Mouse (Mus musculus) mouse embryonic stem cell (cell line): ENCODE results near the gene Msmp.
"Not testable (repeated sequence)": the region's sequence is repeated elsewhere in the genome, so short reads cannot be mapped to it uniquely, and the experiment has no call there.

Source experiments
- in situ Hi-C, 2 experiments: fragments of 300-500 bp; cut with MboI; formaldehyde crosslinking; loops; 1 replicate in 1 of 2; 3 replicates in 1 of 2; pipeline ENCODE4 v1.14.3; 2019 to 2020; ENCODE audit warnings: low sequenced_read_pairs in 2 of 2, low pct_unique_long_range_greater_than_20kb in 1 of 2, mixed read lengths in 1 of 2; ENCODE audit not compliant: unreplicated experiment in 1 of 2

Msmp gene

DNA sequence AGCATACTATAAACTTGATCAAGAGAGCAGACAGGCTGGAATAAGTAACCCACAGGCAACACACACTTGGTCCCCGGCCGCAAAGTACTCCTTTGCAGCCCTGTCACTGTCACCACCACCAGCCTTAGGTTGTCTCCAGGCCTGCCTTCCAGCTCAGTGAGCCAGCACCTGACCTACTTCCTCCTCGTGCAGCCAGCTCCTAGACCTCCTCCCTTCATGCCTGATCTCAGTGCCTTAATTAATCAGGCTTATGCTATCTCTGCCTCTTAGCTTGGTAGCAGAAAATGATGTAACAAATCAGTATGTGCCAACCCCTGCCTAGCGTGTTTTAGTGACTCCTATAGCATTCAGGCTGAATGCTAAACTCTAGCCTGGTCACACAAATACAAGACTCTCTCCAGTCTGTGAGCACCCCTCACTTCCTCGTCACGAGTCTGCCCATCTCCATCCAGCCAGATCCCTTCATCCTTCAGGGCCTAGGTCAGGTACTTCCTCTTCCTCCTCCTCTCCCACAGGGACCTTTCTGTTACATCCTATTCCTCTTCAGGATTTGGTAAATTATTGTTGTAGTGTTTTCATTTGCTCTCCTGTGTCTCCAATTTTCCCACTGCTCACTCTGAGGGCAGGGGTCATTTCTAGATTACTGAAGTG lies 12.8 kb downstream of the Msmp start:
- in situ Hi-C loops: no loop called here

- in situ Hi-C loops: no loop called here
These were observed 17.2 kb downstream of the Msmp start for GRCm38 (mm10) chr4:43567140-43567539.

DNA sequence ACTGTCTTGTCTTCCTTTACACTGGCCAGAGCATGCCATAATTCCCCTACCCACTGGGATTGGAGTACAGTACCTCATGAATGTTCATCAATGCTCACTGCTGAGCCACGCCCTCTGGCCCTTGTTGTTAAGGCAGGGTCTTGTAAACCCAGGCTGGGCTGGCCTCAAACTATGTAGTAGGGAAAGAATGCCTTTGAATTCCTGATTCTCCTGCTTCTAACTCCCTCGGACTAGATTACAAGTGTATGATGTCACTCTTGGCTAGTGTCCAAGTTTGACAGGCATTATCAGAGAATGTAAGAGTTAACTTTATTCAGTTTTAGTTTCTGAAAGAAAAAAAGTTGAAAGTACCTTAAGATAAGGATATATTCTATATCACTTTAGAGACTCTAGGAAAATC lies 20.1 kb downstream of the Msmp start:
- in situ Hi-C loops: no loop called here

DNA sequence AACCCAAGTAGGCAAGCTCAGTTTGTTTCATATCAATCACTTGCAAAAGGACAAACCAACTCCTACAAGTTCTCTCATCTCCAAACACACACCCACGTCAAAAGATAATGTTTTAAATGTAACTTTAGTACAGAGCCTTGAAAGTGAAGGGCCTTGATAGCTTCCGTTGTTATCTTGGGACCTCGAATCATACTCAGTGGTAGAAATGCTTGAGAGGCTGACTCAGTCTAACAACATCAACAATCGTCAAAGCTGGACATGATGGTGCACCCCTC lies 20.8 kb downstream of the Msmp start:
- in situ Hi-C loops: no loop called here

GRCm38 (mm10) chr4:43562769-43563600 lies 21.3 kb downstream of the Msmp start:
- in situ Hi-C loops: no loop called here

GRCm38 (mm10) chr4:43561997-43562768 lies 22.1 kb downstream of the Msmp start, which contains the start of the genes Creb3 and Tln1:
Gene Creb3, plus strand, starts transcription at chr4:43562332.
Gene Tln1, minus strand, starts transcription at chr4:43562691.
- in situ Hi-C loops: no loop called here

DNA sequence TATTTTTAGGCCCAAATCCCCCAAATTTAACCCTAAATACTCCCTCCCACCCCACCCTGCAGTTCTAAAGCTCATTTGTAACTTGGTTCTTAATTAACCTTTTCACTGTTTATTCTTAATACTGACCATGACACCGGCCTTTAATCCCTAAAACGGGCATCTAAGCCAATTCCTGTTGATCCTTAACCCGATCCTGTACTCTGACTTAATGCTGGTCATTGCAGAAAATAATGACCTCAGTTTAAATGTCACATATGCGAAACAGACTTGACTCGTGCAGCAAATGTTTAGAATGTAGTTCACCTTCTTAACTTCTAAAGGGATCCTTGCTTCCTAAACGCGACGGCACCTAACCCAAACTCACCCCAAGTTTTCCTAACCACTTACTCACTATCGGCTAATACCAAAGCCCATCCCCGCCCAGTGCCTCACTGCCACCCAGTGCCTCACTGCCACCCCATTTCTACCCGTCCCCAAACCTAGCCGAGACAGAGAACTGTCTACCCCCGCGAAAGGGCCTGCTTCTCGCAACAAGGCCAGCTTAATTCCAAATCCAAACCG lies 22.8 kb downstream of the Msmp start:
- in situ Hi-C loops: no loop called here

- in situ Hi-C loops: no loop called here
These were observed 23.3 kb downstream of the Msmp start for GRCm38 (mm10) chr4:43560976-43561375.

DNA sequence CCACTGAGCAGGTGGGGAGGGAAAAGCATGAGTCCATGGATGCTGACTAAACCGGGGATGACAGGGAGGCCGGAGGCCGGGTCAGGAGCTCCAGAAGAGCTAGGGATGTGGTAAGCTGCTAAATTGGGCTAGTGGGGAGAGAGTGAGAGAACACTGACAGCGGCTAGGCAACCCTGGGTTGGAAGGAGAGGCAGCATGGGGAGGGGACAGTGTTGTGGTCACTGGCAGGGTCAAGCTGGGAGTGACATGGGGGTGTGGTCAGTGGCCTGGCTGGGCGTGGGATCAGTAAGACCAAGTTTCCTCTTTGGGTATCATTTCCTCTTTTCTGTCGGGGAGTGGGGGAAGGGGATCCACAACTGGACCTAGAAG lies 24.1 kb downstream of the Msmp start:
- in situ Hi-C loops: no loop called here

DNA sequence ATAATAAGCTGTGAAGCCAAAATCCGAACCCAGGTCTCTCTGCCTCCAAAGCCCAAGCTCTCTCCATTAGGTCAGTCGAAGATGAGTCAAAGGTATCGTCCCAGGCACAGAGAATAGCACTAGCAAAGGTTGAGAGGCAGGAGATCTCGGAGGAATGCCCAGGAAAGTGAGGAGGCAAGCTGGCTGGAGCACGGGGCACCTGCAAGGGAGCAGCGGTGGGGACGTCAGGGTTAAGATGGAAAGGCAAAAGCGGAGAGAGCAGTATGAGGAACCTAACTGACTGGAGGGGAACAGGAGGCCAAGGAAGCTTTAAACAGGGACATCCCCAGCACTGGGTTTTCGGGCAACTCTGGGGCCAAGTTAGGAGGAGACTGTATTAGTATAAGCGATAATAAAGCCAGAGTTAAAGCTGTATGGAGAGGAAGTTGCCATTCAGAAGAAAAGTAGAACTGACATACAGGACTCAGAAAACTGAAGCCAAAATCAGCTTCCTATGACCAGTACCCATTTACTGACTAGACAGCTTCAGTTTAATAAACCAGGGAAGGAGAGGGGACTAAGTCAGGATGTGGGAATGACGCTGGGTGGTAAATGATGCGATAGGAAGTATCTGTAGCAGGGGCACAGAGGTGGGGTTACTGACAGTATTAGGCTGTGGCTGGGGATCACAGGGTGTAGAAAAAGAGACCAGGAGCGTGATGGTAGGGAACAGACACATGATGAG lies 24.6 kb downstream of the Msmp start:
- in situ Hi-C loops: no loop called here

- in situ Hi-C loops: no loop called here
These were observed 25.5 kb downstream of the Msmp start for GRCm38 (mm10) chr4:43558631-43559356.

- in situ Hi-C loops: no loop called here
These were observed 26.2 kb downstream of the Msmp start for GRCm38 (mm10) chr4:43558028-43558630.

DNA sequence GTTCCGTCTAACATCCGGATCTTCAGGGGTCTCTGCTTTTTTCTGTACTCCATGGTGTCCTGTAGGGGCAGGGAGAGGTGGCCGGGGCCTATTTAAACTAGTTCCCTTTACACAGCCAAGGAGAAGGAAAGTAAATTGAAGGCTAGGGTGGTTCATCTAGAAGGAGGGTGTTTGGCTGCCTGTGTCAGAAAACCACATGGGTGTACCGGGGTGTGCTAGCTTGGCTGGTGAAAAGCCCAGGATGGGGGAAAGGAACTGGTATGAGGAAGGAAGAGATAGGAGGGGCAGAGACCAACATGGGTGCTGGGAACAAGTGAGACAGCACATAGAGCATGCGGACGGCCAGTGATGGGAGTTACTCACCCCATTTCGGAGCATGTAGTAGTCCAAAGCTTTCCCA lies 28.4 kb downstream of the Msmp start:
- in situ Hi-C loops: no loop called here

DNA sequence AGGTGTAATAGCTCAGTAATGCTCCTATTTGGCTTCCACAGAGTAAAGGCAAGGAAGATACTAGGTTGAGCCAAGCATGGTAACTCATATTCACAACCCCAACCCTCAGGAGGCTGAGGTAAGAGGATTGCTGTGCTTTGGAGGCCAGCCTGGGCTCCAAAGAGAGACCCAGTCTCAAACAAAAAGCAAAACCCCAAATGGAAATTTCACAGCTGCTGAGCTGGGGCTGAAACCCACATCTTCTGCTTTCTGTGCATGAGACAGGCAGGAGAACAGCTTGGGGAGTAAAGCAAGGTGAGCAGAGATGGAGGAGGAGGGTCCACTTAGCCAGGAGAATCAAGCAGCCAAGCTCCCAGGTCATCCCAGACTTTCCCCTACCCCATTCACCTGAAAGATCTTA lies 30.4 kb downstream of the Msmp start:
- in situ Hi-C loops: no loop called here

DNA sequence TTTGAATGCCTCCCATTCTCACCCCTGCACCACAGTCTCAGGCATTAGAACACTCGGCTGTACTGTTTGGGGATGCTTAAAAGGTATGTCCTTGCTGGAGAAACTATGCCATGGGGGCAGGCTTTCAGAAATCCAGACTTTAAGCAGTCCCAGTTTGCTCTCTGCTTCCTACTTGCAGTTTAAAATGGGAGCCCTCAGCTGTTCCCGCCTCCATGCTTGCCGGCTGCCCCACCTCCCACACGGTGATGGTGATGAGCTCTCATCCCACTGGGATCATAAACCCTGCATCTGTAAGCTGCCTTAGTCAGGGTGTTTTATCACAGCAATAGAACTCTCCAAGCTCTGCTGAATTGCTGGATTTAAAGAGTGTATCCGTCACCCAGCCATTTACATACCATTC lies 31.9 kb downstream of the Msmp start:
- in situ Hi-C loops: no loop called here

GRCm38 (mm10) chr4:43551854-43552253 lies 32.4 kb downstream of the Msmp start:
- in situ Hi-C loops: not testable (repeated sequence)

DNA sequence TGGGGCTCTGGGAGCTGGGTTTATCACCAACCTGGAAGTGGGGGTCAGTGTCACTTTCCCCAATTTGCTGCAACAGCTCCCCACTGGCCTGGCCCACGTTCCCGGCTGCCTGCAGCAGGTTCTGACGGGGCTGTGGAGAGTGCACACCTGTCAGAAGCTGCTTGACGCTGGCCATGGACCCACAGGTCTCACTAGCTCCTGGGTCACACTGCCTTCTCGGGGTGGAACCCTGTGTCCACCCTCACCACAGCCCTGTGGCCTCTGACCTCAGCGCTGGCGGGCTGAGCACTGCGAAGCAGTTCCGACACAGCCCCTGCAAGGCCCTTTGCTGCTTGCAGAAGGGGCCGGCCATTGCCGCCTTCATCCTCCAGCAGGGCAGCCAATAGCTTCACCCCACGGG lies 35.2 kb downstream of the Msmp start:
- in situ Hi-C loops: no loop called here

- in situ Hi-C loops: no loop called here
These were observed 37.1 kb downstream of the Msmp start for GRCm38 (mm10) chr4:43547160-43547559.
